Mouse (Mus musculus) G1E (cell line): ENCODE measurements at regions not wholly inside any gene's neighbourhood (a gene's known extent, or its start where the extent isn't known, plus 50 kb on each side); places are given as distances from the start of the nearest gene placed in this dataset.

Source experiments
- ATAC-seq: 2 replicates; pipeline ENCODE4 v1.8.0; 2016; ENCODE audit warnings: mild to moderate bottlenecking; ENCODE audit not compliant: insufficient number of reproducible peaks, poor library complexity, low FRiP score, severe bottlenecking; ENCODE audit errors: extremely low read depth
- DNase-seq: peaks from one replicate; pipeline ENCODE4 v3.0.0; 2012; ENCODE audit warnings: low spot score
- H3K27me3 ChIP-seq: 2 replicates; pipeline ENCODE4 v1.6.1; 2012; ENCODE audit warnings: mild to moderate bottlenecking, low read length, inconsistent platforms; ENCODE audit not compliant: insufficient read depth
- H3K36me3 ChIP-seq: replicated peaks from 2 replicates; pipeline ENCODE3; 2012; ENCODE audit warnings: mild to moderate bottlenecking, inconsistent platforms
- H3K4me1 ChIP-seq: 2 replicates; pipeline ENCODE4 v1.6.1; 2012; ENCODE audit warnings: low read depth, low read length, inconsistent platforms, mixed read lengths; ENCODE audit not compliant: insufficient read depth
- H3K4me3 ChIP-seq: 2 replicates; pipeline ENCODE4 v1.5.1; 2012; ENCODE audit warnings: low read depth, mild to moderate bottlenecking, inconsistent platforms, low read length, moderate library complexity, mixed read lengths
- H3K9me3 ChIP-seq: replicated peaks from 2 replicates; pipeline ENCODE4 v1.6.1; 2012; ENCODE audit warnings: inconsistent platforms
- CTCF ChIP-seq: IDR thresholded peaks from 2 replicates; pipeline ENCODE4 v1.5.1; 2012; ENCODE audit warnings: low read depth, low read length, inconsistent platforms, mixed read lengths
- GATA1 ChIP-seq: IDR thresholded peaks from 2 replicates; pipeline ENCODE4 v1.6.1; 2012; ENCODE audit warnings: borderline replicate concordance, low read length, inconsistent platforms, mixed read lengths
- GATA2 ChIP-seq: IDR thresholded peaks from 2 replicates; pipeline ENCODE4 v1.6.1; 2012; ENCODE audit warnings: low read depth, low read length, inconsistent platforms, borderline replicate concordance
- POLR2AphosphoS5 ChIP-seq: IDR thresholded peaks from 2 replicates; pipeline ENCODE4 v1.6.1; 2012; ENCODE audit warnings: low read depth, low read length, inconsistent platforms; ENCODE audit not compliant: insufficient replicate concordance
- TAL1 ChIP-seq: conservative IDR thresholded peaks from 2 replicates; pipeline ENCODE4 v1.6.1; 2012; ENCODE audit warnings: low read depth, low read length, inconsistent platforms, mixed read lengths

- Histone ChIP-seq H3K36me3 (no peaks in the 10 kb centered on the region), H3K4me3 (no peak overlapping the region), H3K4me1 (no peaks in the 10 kb centered on the region), H3K9me3 (peaks cover 83% of the 10 kb centered on the region), H3K27me3 (no peaks in the 10 kb centered on the region)
- DNase-seq (no peak), ATAC-seq (no peak)
- TF ChIP-seq GATA1 (no peak), CTCF (no peak), GATA2 (no peak), POLR2AphosphoS5 (no peak), TAL1 (no peak)
Observed at GRCm38 (mm10) chr7:136501855-136502847, 392.3 kb upstream of the Mgmt start.

GRCm38 (mm10) chr7:136511389-136511788 is 383.0 kb upstream of the Mgmt start:
- Histone ChIP-seq H3K27me3 (no peaks in the 10 kb centered on the region), H3K9me3 (peaks cover 80% of the 10 kb centered on the region), H3K4me1 (no peaks in the 10 kb centered on the region), H3K36me3 (no peaks in the 10 kb centered on the region), H3K4me3 (no peak overlapping the region)
- TF ChIP-seq CTCF (no peak), GATA1 (no peak), TAL1 (no peak), GATA2 (no peak), POLR2AphosphoS5 (no peak)
- no peak for DNase-seq
- ATAC-seq: no peak

DNA sequence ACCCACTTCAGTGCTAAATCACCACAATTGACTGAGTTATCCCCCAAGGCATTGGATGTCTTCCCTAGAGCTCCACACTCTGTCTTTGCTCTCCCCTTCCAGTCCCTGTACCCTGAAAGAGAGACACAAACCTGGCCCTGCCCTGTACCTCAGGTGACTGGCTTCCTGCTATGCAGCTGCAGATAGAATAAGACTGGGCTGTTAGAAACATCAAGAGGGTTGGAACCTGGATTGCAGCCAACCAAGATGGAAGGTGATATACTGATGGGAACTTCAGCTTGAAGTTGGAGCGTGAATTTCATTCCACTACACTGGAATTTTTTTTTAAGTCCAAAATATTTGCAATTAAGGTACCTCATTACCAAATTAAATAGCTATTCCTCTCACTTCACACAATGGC is 379.0 kb upstream of the Mgmt start:
- Histone ChIP-seq H3K36me3 (no peaks in the 10 kb centered on the region), H3K9me3 (peaks cover 63% of the 10 kb centered on the region), H3K4me1 (no peaks in the 10 kb centered on the region), H3K27me3 (no peaks in the 10 kb centered on the region), H3K4me3 (no peak overlapping the region)
- no peak for ATAC-seq
- no peak for DNase-seq
- no peak for TF ChIP-seq CTCF

GRCm38 (mm10) chr7:136525821-136526220 is 368.6 kb upstream of the Mgmt start:
- ATAC-seq (no peak), DNase-seq (no peak)
- Histone ChIP-seq H3K27me3 (no peaks in the 10 kb centered on the region), H3K36me3 (no peaks in the 10 kb centered on the region), H3K9me3 (peaks cover 78% of the 10 kb centered on the region), H3K4me3 (no peak overlapping the region), H3K4me1 (no peaks in the 10 kb centered on the region)
- TF ChIP-seq CTCF (no peak), POLR2AphosphoS5 (no peak), TAL1 (no peak), GATA1 (no peak), GATA2 (no peak)

DNA sequence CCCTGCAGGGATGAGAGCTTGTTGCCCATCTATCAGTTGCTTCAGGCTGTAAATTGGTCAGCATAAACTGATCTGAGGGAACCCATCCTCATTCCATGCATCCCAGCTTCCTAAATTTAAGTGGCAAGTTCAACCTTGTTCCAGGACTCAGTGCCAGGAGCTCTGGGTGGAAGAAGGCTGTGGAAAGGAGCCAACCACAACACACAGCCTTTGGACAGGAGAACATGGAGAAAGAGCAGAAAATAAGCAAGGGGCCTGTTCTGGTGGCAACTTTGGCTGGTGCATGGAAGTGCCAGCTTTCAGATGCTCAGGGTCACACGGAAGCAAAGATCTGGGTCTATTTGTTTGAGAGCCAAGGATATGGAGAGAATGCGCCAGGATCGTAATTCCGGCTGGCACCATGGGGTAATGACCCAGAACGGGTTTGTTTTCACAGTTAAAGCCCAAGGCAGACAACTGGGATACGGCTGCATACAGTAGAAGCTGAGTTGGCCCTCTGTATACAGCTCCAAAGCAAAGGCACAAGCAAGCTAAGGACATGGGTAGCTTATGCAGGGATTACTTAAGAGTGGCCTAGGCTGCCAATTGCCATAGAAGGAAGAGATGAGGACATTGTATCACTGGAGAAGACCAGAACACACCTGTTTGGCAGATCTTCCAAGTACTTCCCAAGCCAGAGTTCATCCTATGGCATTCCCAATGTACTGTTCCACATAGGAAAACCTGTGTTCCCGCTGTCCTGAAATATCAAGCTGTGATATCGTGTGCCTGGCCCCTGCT is 364.2 kb upstream of the Mgmt start:
- H3K4me1 ChIP-seq: no peaks in the 10 kb centered on the region
- DNase-seq (no peak), ATAC-seq (no peak)
- no peaks in the 10 kb centered on the region for H3K36me3 ChIP-seq
- no peak for TF ChIP-seq GATA2
- no peak for TF ChIP-seq CTCF
- TF ChIP-seq GATA1: no peak
- TF ChIP-seq TAL1: no peak
- no peak for TF ChIP-seq POLR2AphosphoS5
- no peak overlapping the region for H3K4me3 ChIP-seq
- no peaks in the 10 kb centered on the region for H3K27me3 ChIP-seq
- H3K9me3 ChIP-seq: peaks cover 62% of the 10 kb centered on the region

DNA sequence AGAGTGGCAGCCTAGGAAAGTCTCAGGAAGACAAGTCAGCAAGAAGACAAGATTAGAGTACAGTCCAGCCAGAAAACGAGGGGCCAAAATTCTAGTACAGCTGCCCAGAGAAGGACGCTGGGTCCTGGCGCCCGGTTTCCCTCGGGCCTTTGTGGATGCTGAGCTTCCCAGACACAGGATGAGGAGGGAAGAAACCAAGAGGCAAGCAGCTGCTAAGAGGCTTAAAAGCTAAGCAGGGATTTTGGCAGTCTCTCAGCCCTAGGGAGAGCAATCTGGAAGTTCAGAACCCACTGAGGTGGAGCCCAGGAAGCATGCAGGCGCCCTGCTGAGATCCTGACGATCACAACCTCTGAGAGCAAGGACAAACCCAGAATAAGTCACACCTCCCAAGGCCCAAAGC is 363.1 kb upstream of the Mgmt start:
- H3K9me3 ChIP-seq: peaks cover 54% of the 10 kb centered on the region
- H3K4me3 ChIP-seq: no peak overlapping the region
- no peaks in the 10 kb centered on the region for H3K36me3 ChIP-seq
- DNase-seq (no peak), ATAC-seq (no peak)
- no peaks in the 10 kb centered on the region for H3K27me3 ChIP-seq
- H3K4me1 ChIP-seq: no peaks in the 10 kb centered on the region
- no peak for TF ChIP-seq CTCF
- TF ChIP-seq TAL1: no peak
- no peak for TF ChIP-seq GATA1
- TF ChIP-seq GATA2: no peak
- no peak for TF ChIP-seq POLR2AphosphoS5
